Mouse (Mus musculus) heart, postnatal 0 days (tissue): ENCODE data around the gene Rpl27a.

Experiments
- CTCF ChIP-seq: IDR thresholded peaks from 2 replicates; pipeline ENCODE4 v1.5.1; 2016; ENCODE audit warnings: antibody characterized with exemption, control low read depth, low read depth
- EP300 ChIP-seq: IDR thresholded peaks from 2 replicates; pipeline ENCODE4 v1.6.1; 2016; ENCODE audit warnings: antibody characterized with exemption, low read depth

- no peak for TF ChIP-seq EP300
- no peak for TF ChIP-seq CTCF
These were observed 42.7 kb downstream of the Rpl27a start for GRCm38 (mm10) chr7:109561466-109562153.
